Mouse (Mus musculus): ENCODE results near the gene Reep1. TPM values are rescaled to one million over a fixed set of nuclear protein-coding genes. Genes with fewer than 3 reads are reported as not detected.
"Not testable (repeated sequence)": the region's sequence is repeated elsewhere in the genome, so short reads cannot be mapped to it uniquely, and the experiment has no call there.

Reep1 gene
- total RNA-seq, 2 experiments from 2014 or later: 84.9 to 85.6 TPM

DNA sequence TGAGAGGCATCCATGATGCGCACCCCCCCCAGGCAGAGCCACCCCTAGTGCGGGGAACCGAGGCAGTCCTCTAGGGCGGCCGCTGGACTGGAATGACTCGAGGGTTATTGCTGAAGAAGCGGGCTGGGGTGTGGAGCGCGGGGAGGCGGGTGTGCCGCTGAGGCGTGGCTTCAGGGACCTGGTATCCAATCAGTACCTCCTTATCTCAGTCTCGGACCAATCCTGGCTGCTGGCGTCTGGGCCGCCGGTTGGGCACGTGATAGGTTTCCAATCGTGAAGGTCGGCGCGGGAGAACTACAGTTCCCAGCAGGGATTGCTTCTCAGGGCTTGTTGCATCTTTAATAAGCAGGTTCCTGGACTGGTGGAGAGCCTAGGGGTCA is 124.2 kb downstream of the Reep1 start:
- peak; percentile 93 to 96 for DNase-seq (ENCODE audit: low spot score in 2 of 2)

DNA sequence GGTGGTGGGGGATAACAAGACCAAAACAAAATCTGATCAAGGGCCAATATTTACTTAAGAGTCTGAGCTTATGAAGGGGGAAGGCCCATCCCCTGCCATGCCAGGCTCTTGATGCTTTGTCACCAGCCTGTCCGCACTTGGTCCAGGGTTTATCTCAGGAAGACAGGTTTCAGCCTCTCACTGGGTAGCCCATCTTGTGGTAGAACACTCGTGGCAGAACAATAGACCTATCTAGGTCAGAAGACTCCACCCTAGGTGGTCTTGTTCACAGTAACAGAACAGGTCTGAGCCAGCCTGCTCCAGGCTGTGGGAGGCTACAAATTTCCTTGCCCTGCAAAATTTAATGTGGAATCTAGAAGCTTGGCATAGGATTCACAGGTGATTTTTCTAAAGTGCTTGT is 129.4 kb downstream of the Reep1 start:
- DNase-seq (ENCODE audit: low spot score in 2 of 2): no peak

DNA sequence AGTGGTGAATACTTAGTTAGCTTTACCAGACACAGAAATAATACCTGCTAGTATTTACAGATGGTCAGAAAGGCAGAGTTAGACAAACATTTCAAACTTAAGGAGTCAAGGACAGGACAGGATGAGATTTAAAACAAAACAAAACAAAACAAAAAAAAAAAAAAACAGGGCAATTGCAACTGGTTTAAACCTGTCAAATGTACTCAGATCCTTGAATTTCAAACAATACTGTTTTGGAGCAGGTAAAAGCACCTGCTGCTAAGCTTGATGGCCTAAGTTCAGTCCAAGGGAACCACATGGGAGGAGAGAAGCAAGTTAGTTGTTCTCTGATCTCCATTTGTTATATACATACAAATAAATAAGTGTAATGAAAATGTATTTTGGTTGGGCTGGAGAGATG is 132.5 kb downstream of the Reep1 start:
- no peak for DNase-seq (ENCODE audit: low spot score in 2 of 2)

DNA sequence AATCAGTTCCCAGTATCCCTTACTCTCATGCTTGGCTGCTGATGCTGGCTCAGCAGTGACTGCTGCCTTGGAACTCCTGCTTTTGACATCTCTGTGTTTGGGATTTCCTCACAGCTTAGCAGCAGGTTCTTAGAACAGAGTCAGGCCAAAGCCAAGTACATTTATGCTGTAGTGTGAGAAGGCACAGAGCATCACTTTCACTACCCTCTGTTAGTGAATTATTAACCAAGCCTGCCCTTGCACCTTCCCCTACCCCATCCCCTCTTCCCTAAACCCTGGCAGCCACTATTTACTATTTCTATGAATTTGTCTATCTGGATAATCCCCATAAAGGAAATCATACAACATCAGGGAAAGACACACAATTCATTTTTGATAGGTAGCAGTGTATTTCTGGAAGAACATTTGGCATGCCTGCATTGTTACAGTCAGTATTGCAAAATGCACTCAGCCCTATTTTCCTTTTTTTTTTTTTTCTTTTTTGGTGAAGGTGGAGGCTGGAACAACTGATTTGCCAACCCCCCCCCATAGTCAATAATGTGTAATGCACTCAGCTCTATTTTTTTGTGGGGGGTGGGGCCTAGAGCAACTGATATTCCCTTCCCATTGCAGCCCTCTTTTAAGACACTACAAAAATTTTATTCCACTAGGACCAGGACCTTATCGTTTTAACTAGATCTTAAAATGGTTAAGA is 133.4 kb downstream of the Reep1 start:
- DNase-seq (ENCODE audit: low spot score in 2 of 2): no peak

DNA sequence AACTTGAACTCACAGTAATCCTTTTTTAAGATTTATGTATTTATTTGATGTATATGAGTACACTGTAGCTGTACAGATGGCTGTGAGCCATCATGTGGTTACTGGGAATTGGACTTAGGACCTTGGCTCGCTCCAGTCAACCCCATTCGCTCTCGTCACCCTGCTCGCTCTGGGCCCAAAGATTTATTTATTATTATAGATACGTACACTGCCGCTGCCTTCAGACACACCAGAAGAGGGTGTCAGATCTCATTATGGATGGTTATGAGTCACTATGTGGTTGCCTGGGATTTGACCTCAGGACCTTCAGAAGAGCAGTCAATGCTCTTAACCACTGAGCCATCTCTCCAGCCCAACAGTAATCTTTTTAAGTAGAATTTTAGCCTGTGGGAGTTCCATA is 139.5 kb downstream of the Reep1 start:
- not testable (repeated sequence) for DNase-seq (ENCODE audit: low spot score in 2 of 2)

Other genes starting within 250 kb of the Reep1 start
- 10 to 100 TPM; 48.6 to 52.3 TPM for gene Rnf103, start 213.7 kb upstream of the Reep1 start, total RNA-seq (2021)
- 100 to 1,000 TPM; 106 to 110 TPM for gene Chmp3, start 163.8 kb upstream of the Reep1 start, total RNA-seq (2021)
- 10 to 100 TPM; 50.1 to 53.4 TPM for gene Kdm3a, start 74.6 kb upstream of the Reep1 start, total RNA-seq (2021)
- gene Mrpl35, start 119.4 kb downstream of the Reep1 start, total RNA-seq (2021): 10 to 100 TPM; 30.9 to 34.0 TPM
- 100 to 1,000 TPM; 144 to 145 TPM for gene Immt, start 123.8 kb downstream of the Reep1 start, total RNA-seq (2021)
- 10 to 100 TPM; 64.2 to 65.2 TPM for gene Ptcd3, start 201.2 kb downstream of the Reep1 start, total RNA-seq (2021)
- gene Polr1a, start 201.5 kb downstream of the Reep1 start, total RNA-seq (2021): 10 to 100 TPM; 31.4 to 31.8 TPM